Mouse (Mus musculus): ENCODE results near the gene 1700003E16Rik.
A peak's percentile ranks its signal among the peaks of the same experiment; 100 is the strongest.

1700003E16Rik gene

DNA sequence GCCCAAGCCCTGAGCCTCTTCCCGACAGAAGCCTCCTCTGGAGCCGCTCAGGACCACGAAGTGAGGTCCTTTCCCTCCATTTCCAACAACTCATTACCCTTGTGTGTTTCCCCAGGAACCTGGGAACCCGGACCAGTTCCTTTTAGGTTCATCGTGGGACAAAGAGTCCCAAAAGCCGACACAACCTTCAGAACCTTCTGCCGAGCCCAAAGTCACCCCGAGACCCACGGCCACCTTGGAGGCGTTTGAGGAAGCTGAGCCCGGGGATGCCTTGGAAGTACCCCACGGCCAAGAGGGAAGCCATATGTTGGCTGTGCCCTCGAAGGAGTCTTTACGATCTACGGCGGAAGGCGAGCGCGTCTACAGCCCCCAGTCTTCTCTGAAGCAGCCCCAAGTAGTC is 5.2 kb downstream of the 1700003E16Rik start:
- DNase-seq: no peak

DNA sequence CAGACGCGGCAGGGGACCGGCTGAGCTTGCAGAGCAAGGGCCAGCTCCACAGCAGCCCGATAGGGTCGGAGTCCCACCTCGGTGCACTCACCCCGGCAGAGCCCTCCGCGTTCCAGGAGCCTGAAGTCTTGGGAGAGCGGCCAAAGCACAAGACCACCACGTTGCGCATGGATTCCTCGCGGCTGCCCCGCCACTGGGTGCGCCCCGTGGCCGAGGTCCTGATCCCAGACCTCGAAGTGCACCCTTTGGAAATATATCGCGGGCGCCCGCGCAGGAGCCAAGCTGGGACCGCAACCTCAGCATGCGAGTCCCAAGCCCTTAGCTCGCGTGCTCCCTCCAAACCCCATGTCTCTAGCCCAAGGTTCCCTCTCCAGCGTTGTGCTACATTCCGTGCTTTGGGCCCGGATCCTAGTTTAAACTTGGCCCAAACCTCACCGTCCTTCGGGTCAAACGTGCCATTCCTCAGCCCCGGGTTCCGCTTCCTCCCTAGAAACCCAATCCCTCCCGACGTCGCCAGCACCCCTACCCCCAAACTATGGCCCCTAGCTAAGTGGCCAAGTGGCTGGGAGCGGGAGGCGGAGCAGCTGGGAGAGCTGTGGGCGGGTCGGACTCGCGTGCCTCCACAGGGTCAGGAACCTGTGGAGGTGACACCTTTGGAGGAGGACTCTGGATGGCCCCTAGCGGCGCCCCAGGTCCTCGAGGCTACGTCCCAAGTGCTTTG is 5.9 kb downstream of the 1700003E16Rik start:
- peak in 1 of 2 experiments; percentile 14 for DNase-seq

DNA sequence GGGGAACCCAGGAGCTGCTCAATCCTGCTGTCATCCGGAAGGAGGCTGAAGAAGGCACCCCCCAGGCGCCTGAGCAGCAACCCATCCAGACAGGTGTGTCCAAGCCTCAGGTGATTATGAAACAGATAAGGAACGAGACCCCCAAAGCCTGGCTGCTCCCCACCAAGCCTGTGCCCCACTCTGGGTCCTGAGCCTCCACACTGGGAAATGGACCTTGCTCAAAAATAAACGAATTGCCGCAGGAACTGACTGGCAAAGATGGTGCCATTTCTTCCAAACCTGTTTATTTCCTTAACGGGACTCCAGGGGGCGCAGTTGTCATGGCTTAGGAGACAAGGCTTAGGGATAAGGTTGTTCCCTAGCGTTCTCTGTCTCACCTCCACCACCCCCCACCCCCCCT is 6.5 kb downstream of the 1700003E16Rik start:
- DNase-seq: peak in 1 of 2 experiments; percentile 26

DNA sequence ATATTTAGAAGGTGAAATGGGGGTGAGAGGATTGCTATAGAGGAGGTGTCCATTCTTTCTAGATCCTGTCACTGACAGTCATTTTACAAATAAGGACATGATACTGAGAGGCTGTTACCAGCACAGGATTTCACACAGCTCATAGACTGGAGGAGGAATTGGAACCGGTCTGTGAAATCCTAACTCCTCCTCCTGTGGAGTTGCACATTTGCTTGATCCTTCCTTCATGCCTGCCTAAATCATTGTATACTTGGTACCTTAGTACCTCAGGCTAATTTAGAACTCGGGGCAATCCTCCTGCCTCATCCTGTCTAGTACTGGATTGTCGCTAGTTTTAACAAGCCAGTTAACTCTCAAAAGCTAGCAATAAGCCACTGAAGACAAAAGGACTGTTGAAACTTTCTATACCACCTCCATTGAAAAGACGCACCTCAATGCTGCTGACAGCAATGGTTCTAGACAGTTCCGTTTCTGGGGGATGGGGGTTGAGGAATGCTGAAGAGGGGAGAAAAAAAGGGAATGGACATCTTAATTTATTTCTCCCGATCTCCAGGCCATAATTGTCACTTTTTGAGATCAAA is 8.9 kb downstream of the 1700003E16Rik start:
- DNase-seq: no peak

DNA sequence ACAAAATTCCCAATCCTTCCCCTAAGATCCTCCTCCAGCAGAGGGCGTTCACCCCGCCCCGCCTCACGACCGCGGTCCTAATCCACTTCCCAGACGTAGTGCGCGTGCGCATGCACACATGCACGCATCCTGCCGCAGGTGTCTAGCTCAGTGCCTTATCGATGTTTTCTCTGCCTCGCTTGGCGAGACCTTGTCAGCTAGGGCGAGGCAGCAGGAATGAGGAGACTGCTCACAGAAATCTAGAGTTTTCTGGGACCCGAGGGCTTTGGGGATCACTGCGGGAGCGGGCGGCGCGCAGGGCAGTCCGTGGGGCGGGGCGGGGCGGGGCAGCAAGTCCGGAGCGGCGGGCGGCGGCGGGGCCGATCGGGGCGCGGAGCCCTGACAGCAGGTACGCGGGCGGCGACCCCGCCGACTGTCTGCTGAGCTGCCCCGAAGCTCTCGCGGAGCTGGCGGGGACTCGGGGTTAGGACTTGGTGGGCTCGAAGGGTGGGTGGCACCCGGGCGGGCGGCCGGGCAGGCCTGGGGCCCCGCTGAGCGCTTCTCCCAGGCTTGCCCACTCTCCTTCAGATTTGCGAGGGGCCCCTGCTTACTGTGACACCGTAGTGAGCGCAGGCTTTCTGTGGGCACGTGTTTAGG is 9.5 kb downstream of the 1700003E16Rik start, which contains the start of gene Dctn1:
Gene Dctn1, plus strand, starts transcription at position 314 of the 636 bp plus-strand sequence.
- peak; percentile 86 to 87 for DNase-seq

DNA sequence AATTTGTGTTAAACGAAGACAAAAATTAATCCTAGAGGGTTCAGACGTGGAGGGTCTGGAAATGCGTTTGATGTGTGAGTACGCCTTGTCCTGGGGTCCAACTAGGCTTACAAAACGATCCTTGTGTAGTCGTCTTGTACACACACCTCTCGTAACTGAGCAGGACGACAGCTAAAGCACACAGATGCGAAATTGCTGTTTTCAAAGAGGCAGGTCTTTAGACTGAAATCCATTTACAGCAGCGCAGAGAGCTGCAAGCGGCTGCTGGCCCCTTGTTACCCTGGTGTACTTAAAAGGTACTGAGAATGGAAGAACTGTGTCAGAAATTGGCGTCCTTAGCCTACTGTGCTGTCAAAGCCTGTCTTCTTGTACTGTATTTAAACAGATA is 10.0 kb downstream of the 1700003E16Rik start:
- no peak for DNase-seq

DNA sequence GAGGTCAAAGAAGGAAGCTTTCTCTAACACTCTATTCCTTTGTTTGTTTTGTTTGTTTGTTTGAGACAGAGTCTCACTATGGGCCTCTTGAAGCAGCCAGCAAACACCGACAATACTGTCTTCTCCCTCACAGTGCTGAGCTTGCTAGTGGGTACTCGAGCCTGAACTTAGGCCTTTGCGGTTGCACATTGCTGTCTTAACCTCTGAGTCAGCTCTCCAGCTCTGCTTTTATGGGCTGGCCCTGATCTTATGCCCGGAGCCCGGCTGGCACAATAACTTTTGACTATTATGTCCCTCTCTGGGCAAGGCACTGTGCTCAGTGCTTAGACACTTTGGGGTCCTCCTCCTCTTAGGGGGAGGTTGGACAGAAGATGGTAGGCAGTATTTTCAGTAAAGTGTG is 13.7 kb downstream of the 1700003E16Rik start:
- no peak for DNase-seq

DNA sequence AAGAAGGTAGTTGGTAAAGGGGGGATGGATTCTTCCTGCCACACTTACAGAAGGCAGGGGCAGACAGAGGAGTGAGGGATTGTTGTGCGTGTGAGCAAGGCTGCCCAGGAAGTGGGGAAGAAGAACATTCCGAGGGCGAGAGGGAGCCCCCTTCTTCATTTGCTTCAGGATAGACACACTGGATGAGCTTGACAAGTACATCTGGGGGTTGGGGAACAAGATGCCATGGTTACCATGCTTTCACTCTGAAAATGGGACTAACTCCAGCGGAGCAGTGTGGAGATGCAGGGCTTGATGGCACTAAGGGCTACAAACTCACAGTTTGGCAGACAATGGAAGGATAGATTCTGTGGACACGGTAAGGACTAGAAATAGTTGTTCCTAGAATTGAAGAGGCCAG is 14.9 kb downstream of the 1700003E16Rik start:
- no peak for DNase-seq

DNA sequence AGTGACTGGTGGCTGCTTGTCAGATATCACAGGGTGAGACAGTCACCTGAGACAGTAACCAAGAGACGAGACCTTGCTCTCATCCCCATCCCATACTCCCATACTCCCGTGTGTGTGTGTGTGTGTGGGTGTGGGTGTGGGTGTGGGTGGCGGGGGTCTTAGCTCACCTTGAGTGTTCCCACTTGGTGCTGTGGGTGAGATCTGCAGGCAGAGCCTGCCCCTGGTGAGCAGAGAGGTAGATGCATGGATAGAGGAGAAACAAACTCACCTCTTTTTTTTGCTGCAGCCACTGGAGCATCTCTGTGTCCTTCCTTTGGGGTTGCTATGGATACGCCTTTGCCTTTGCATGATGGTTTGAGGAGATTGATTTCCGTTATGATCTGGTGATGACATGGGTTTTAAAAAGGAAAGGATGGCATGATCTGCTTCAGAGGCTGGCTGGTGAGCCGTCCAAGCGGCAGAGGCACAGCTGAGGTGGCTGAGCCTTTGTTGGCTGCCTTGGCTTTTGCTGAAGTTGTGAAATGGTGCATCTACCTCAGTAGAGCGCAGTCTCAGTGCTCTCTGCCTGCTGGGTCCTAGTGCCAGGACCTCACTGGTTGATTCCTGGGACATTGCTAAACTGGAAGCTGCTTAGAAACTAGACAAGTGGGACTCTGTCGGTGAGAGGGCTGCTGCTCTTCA is 16.2 kb downstream of the 1700003E16Rik start:
- DNase-seq: no peak

DNA sequence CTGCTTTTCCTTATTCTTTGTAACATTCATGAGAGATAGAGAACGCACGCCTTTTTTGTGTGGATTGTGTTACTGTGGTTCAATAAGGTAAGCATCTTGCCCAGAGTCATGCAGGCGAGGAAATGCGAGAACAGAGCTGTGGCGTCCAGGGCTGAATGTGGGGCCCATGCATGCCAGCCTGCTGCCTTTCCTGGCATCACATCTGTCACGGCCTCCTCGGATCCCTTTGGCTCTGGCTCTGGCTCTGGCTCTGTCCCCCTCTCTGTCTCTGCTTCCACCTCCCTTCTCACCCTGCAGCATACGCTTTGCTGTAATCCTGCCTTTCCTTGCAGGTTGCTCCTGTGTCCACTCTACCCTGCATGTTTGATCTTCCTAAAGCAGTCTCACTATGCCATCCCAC is 19.8 kb downstream of the 1700003E16Rik start:
- no peak for DNase-seq

DNA sequence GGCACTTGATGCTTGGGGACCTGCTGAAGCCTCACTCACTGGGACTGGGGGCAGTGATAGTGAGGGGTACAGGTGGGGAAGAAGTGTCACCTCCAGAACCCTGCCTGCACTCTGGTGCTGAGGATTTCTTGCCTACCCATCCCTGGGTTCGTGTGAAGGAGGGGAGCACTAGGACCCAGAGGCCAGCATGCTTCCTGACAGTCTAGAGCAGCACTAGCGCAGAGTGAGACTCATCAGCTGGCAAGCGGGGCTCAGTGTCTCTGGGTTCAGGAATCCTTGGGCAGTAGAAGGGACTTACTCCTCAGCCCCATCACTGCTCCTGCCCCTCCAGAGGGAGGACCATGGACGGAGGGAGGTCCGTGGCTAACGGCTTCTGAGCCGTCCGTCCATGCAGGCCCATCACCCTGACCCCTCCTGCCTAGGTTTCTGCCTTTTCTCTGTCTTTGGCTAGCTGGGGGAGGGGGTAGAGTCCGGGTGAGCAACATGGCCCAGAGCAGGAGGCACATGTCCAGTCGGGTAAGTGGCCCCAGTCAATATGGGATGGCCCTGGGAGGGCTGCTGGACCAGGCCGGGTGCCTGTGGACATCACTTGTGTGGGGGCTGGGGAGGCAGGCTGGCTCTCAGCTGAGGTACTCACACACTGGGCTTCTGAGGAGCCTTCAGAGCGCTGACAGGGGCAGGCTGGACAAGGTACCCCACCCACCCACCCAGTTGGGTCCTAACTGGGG is 23.4 kb downstream of the 1700003E16Rik start:
- DNase-seq: no peak

DNA sequence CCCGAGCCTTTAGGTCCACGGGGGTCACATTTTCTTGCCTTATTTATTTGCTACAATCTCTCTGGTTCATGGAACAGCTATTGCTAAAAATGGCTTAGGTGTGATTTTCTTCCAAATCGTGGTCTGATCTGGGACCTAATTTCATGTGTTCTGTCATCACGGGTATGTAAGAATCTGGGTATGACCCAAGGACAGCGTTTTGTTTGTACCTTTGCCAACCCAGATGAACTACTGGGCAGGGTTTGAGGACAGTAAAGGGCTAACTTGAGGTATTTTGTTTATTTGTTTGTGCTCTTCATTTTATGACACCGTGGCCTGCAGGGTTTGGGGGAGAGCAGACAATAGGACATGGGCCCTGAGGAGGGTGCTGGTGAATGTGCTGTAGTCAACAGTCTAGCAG is 24.4 kb downstream of the 1700003E16Rik start:
- no peak for DNase-seq

DNA sequence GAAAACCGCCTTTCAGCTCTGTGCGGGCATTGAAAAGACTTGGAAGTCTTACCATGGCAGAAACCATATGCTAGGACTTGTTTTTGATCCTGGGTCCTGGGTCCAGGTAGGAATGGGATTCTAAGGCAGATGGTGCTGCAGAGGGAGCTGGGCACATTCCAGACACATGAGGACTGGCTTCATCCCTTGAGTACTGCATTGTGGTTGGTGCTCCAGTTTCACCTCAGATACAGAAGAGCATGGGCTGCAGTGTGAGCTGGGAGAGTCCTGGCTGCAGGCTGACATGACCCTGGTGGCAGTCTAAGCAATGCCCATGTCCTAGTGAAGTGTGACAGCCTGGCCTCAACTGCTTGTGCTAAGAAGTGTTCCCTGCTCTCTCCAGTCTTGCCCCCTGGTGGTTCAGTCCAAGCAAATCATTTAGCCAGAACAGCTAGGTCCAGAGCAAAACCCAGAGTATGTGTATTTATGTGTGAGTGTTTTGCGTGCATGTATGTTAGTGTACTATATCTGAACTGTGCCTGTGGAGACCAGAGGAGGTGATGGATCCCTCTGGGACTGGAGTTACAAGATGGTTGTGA is 28.7 kb downstream of the 1700003E16Rik start:
- DNase-seq: no peak

DNA sequence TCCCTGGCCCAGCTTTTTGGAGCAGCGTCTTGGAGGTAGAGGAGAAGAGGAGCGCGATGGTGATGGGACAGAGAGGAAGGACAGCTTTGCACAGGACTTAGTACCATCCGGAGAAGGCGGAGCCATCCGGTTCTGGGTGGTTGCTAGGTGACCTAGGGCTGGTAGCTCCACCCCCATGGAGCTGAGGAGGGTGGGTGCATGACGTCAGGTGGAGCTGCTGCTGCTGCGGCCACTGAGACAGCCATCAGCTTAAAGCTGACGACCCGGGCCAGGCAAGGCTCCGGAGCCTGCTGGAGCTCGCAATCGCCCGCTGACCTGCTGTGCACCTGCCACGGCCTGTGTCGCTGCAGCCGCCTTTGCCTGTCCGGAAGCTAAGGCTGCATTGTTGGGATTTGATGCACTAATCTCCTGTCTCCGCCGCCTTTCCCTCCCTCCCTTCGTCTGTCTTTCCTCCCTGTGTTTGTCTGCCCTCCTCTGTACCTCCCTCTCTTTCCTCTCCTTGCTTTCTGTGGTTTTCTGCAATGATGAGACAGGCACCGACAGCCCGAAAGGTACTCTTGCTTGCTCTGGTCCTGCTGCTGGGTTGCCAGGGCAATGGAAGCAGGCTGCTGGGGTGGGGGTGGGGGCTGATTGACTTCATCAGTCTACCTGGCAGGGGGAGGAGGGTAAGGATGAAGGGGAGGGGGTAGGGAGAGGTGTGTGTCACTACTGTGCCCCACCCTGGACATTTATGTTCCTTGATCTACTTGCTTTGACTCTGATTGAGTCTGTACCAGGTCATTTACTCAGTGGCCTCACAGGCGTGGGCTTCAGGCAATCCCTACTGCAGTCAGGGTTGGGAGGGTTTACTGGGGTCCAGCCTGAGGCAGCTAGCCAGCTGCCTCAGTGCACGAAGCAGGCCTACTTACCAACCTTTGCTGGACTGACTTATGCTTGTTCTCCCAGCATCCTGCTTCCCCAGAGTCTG is 30.0 kb downstream of the 1700003E16Rik start:
- DNase-seq: peak in 1 of 2 experiments; percentile 48

DNA sequence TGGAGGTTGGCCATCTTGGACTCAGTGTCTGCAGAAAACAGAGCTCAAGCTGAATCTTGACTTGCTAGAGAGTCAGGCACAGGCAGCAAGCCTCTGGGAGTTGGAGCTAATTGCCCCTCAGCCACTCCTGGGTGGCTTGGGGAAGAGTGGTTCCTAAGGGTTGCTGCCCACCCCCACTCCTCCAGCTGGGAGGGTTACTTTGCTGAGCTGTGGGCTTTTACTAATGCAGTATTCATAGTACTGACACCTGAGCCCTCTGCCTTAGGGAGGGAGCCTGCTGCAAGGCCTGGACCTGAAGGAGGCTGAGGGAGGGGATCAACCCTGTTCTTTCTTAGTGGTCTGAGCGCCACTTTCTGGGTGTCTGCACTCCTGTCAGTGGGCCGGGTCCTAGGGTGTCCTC is 30.7 kb downstream of the 1700003E16Rik start:
- DNase-seq: no peak

DNA sequence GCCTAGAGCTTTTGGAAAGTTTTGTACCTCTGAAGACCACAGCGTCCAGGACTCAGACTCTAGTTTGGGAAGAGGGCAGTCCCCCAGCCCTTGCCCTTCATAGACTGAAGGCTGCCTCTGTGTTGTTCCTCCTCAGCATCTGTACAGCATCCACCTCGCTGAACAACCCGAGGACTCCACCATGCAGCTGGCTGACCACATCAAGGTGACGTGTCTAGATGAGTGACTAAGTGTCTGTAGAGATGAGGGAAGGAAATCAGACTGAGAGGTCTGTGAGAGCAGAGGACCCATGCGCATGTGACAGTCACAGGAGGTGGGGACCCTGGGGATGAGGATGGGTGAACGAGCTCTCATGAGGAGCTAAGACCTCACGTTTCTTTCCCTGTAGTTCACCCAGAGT is 37.4 kb downstream of the 1700003E16Rik start:
- no peak for DNase-seq

DNA sequence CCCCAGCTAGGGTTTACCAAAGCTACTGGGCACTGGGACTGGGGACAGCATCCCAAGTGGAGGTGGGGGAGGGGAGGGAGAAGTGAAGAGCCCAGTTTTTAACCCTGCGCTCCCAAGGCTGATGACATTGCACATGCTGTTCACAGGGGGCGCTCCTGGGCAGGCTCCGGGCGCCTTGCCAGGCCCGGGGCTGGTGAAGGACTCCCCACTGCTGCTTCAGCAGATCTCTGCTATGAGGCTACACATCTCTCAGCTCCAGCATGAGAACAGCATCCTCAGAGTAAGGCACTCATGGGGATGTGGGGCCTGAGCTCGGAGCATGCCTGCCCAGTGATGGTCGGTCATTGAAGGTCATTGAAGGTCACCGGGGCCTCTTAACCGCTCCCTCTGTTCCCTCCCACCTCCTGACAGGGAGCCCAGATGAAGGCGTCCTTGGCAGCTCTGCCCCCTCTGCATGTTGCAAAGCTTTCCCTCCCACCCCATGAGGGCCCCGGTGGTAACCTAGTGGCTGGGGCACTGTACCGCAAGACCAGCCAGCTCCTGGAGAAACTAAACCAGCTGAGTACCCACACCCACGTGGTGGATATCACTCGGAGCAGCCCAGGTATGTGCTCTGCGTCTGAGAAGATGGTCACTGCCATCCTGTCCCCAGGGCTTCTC is 41.3 kb downstream of the 1700003E16Rik start:
- no peak for DNase-seq

DNA sequence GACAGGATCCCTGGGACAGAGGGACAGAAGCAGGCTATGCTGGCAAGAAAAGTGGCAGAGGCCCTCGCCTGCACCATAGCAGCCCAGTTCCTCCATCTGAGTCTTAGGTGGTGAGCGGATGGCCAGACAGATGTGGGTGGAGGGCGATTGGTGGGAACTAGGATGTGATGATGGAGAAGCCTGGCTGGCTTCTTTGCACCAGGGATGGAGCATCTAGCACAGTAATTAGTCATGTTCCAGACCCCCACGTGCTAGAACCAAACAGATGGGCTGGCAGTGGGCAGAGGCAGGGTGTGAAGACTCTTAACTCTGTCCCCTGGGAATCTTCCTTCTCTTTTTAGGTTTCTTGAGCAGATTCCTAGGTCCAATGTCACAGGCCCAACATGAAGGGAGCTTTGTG is 47.1 kb downstream of the 1700003E16Rik start:
- DNase-seq: no peak

DNA sequence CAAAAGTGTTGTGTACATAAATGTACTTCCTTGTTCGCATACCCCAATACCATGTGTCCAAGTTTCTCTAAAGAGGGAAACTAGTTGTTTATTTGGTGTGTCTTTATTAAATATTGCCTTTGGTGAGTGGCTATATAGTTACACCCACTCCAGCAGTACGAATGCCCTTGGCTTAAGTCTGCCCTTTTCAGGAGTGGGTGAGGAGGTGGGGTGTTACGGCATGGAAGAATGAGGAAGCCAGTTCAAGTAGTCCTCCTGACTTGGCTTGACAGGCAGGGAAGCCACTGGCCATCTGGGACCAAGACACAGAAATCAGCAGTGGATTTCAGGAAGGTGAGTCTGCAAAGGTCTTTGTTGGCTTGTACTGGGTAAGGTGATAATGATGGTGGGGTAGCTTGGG is 49.6 kb downstream of the 1700003E16Rik start:
- no peak for DNase-seq

DNA sequence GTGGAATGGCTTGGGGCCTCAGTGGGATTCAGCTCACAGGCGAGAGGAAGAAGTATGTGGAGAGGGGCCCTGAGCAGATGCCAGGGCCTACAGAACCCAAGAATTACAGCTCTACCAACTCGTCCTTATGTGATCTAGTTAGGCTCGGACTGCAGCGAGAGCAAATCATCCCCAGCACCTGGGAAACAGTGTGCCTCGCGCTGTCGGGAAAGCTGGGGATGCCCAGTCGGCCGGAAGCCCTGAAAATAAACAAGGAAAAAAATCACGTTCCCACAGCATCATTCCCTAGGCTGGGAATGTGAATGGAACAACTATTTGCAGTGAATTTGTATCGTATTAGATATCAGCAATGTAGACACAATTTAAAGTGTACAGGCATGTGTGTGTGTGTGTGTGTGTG is 50.1 kb downstream of the 1700003E16Rik start:
- DNase-seq: no peak

Data from thymus, adult 18-20 months (tissue).